Mouse (Mus musculus) Patski (cell line): ENCODE measurements around the gene Crlf3. TPM values are rescaled to one million over a fixed set of nuclear protein-coding genes. Genes with fewer than 3 reads are reported as not detected.

Experiments
- ATAC-seq: fragments of 100-300 bp; one replicate; pipeline ENCODE4 v1.8.0; 2021
- CTCF ChIA-PET: fragments of 350-600 bp; sonication (Branson Sonifier 250); formaldehyde crosslinking; loops from one replicate; lab custom pipeline; 2022; ENCODE audit warnings: inconsistent platforms; lab: Charles Lee
- POLR2A ChIA-PET: fragments of 350-600 bp; sonication (Branson Sonifier 250); formaldehyde crosslinking; loops from one replicate; lab custom pipeline; 2022; ENCODE audit warnings: antibody characterized with exemption, inconsistent platforms; lab: Charles Lee
- DNase-seq: peaks from one replicate; pipeline ENCODE4 v3.0.0-alpha.2; 2011; ENCODE audit warnings: low read depth, low spot score
- H3K27me3 ChIP-seq: fragments of 371-371 bp; one replicate; pipeline ENCODE4 v1.5.1; 2021
- CTCF ChIP-seq: fragments of 100-300 bp; IDR thresholded peaks from one replicate; pipeline ENCODE4 v1.5.1; 2021
- in situ Hi-C: fragments of 300-500 bp; cut with MboI; formaldehyde crosslinking; loops from 3 replicates; pipeline ENCODE4 v1.11.1; 2018; ENCODE audit warnings: low pct_unique_long_range_greater_than_20kb, mixed read lengths
- polyA plus RNA-seq: library from polyadenylated mRNA; unstranded; gene quantifications from one replicate; pipeline ENCODE4 v1.2.3, GENCODE M21; 2021

Gene Crlf3
- polyA plus RNA-seq, result 27.9 TPM

- DNase-seq, result peak; percentile 24
- TF ChIP-seq CTCF, result peak; percentile 83
- POLR2A ChIA-PET, result interaction anchor here (0.7 to 1.6 kb wide), 3 partner anchors 10 to 119 kb away, joined by 3 to 6 read pairs (median 4); no protein-coding TSS in a partner anchor
- in situ Hi-C loops, result loop anchor here (5.0 kb wide), 1 partner anchor 39 kb away; no protein-coding TSS in a partner anchor
- CTCF ChIA-PET, result no interaction called here
- ATAC-seq, result peak; percentile 92
- H3K27me3 ChIP-seq, result no peaks in the 10 kb centered on the region
Measured at GRCm38 (mm10) chr11:80080826-80081728, at the start of gene Crlf3. Crlf3 (minus strand) TSS chr11:80080991.

- in situ Hi-C loops, result no loop called here
- DNase-seq (no peak), ATAC-seq (no peak)
- ChIA-PET POLR2A (no interaction called here), CTCF (interaction anchor here (1.1 to 1.3 kb wide), 2 partner anchors 25 to 30 kb away, joined by 3 read pairs; no protein-coding TSS in a partner anchor)
- no peaks in the 10 kb centered on the region for H3K27me3 ChIP-seq
- no peak for TF ChIP-seq CTCF
Measured at GRCm38 (mm10) chr11:80116411-80116810, 35.6 kb upstream of the Crlf3 start.

- ChIA-PET CTCF (interaction anchor here (0.7 to 1.1 kb wide), 2 partner anchors 16 to 18 kb away, joined by 3 read pairs; no protein-coding TSS in a partner anchor), POLR2A (no interaction called here)
- no peak for DNase-seq
- no peaks in the 10 kb centered on the region for H3K27me3 ChIP-seq
- ATAC-seq, result no peak
- TF ChIP-seq CTCF, result no peak
- in situ Hi-C loops, result no loop called here
Measured at GRCm38 (mm10) chr11:80104407-80104806, 23.6 kb upstream of the Crlf3 start.

- ChIA-PET CTCF (no interaction called here), POLR2A (no interaction called here)
- no peaks in the 10 kb centered on the region for H3K27me3 ChIP-seq
- DNase-seq (no peak), ATAC-seq (no peak)
- in situ Hi-C loops, result no loop called here
- no peak for TF ChIP-seq CTCF
Measured at GRCm38 (mm10) chr11:80101298-80101697, 20.5 kb upstream of the Crlf3 start.

GRCm38 (mm10) chr11:80098444-80099056 lies 17.8 kb upstream of the Crlf3 start:
- in situ Hi-C loops, result no loop called here
- ATAC-seq, result no peak

GRCm38 (mm10) chr11:80090555-80091164 lies 9.9 kb upstream of the Crlf3 start:
- CTCF ChIA-PET, result interaction anchor here (1.4 to 1.5 kb wide), 2 partner anchors 25 to 46 kb away, joined by 3 to 7 read pairs; no protein-coding TSS in a partner anchor

More at GRCm38 (mm10) chr11:80098444-80099056, 17.8 kb upstream of the Crlf3 start:
- CTCF ChIA-PET, result no interaction called here
- POLR2A ChIA-PET, result no interaction called here
- no peak for TF ChIP-seq CTCF
- DNase-seq, result no peak
- no peaks in the 10 kb centered on the region for H3K27me3 ChIP-seq

GRCm38 (mm10) chr11:80089817-80090214 lies 9.0 kb upstream of the Crlf3 start:
- ATAC-seq (no peak), DNase-seq (no peak)
- TF ChIP-seq CTCF, result no peak
- ChIA-PET CTCF (interaction anchor here (1.5 kb wide), 1 partner anchor 45 kb away, joined by 7 read pairs; no protein-coding TSS in a partner anchor), POLR2A (no interaction called here)
- no peaks in the 10 kb centered on the region for H3K27me3 ChIP-seq
- in situ Hi-C loops, result no loop called here

More at GRCm38 (mm10) chr11:80090555-80091164, 9.9 kb upstream of the Crlf3 start:
- no peaks in the 10 kb centered on the region for H3K27me3 ChIP-seq
- DNase-seq, result no peak
- no peak for ATAC-seq
- in situ Hi-C loops, result no loop called here
- POLR2A ChIA-PET, result no interaction called here
- TF ChIP-seq CTCF, result no peak

- peak; percentile 44 for DNase-seq
- no peaks in the 10 kb centered on the region for H3K27me3 ChIP-seq
- ChIA-PET CTCF (interaction anchor here (1.4 to 1.5 kb wide), 2 partner anchors 15 to 45 kb away, joined by 3 to 7 read pairs; no protein-coding TSS in a partner anchor), POLR2A (no interaction called here)
- ATAC-seq, result peak; percentile 26
- no peak for TF ChIP-seq CTCF
- in situ Hi-C loops, result no loop called here
Measured at GRCm38 (mm10) chr11:80088917-80089816, 8.4 kb upstream of the Crlf3 start, which contains the start of gene Atad5. Atad5 (plus strand) TSS chr11:80089400.

GRCm38 (mm10) chr11:80086844-80087243 lies 6.1 kb upstream of the Crlf3 start:
- POLR2A ChIA-PET, result interaction anchor here (0.7 kb wide), 1 partner anchor 248 kb away, joined by 3 read pairs; no protein-coding TSS in a partner anchor
- no peak for ATAC-seq
- TF ChIP-seq CTCF, result peak; percentile 92
- in situ Hi-C loops, result no loop called here
- H3K27me3 ChIP-seq, result no peaks in the 10 kb centered on the region
- CTCF ChIA-PET, result interaction anchor here (0.7 to 1.5 kb wide), 16 partner anchors 10 to 97 kb away, joined by 3 to 6 read pairs (median 4); partner anchors contain the start of gene Rnf135
- DNase-seq, result peak; percentile 39
